Mouse (Mus musculus): Measurements from ENCODE around the gene Crabp1. TPM values are rescaled to one million over a fixed set of nuclear protein-coding genes. Genes with fewer than 3 reads are reported as not detected.

Crabp1 gene
- 1.7 and 23.1 TPM in 2 replicates for polyA plus RNA-seq (2011; ENCODE audit: insufficient read depth, insufficient read length, low replicate concordance, missing spikeins)

DNA sequence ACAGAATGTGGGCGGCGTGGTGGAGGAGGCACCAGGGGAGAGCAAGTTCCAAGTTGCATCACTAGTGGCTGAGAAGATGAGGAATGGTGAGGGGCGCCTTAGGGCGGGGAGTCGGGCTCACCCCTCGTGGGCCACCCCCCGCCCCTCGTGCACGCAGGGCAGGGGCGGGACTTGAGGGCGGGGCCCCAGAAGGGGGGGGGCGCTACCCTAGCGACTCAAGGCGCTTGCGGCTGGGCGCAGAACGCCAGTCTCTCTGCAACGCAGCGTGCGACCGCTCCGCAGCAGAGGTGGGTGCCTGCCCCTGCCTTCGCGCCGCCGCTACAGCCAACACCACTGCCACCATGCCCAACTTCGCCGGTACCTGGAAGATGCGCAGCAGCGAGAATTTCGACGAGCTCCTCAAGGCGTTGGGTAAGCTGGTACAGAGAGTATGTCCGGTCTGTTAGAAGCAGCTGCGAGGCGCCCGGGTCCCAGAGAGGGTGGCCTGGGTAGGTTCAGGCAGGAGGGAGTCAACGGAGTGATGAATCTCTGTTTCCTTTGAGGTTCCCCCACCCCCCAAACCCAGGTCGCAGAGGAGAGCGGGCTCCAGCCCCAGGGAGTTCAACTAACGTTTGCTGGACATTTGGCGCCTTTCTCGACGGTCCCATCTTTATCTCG is at the start of gene Crabp1:
Crabp1 (plus strand) TSS at position 188 of the 657 bp plus-strand sequence.
- WGBS, result 2% methylated on average over 45 of the region's 45 CpGs
- no peak within 1 kb of the TSS for H3K4me3 ChIP-seq (replicated peaks; ENCODE audit: control insufficient read depth, low read depth, low read length)
- TF ChIP-seq CTCF (IDR thresholded peaks at IDR 0.05; ENCODE audit: control insufficient read depth, insufficient read depth, low read length), result no peak
- H3K4me1 ChIP-seq (ENCODE audit: control insufficient read depth, insufficient read depth, low read length), result no peaks in the 10 kb centered on the region
- no peak within 1 kb of the TSS for H3K27ac ChIP-seq (ENCODE audit: control insufficient read depth, insufficient read depth, low read depth, low read length, poor library complexity)

DNA sequence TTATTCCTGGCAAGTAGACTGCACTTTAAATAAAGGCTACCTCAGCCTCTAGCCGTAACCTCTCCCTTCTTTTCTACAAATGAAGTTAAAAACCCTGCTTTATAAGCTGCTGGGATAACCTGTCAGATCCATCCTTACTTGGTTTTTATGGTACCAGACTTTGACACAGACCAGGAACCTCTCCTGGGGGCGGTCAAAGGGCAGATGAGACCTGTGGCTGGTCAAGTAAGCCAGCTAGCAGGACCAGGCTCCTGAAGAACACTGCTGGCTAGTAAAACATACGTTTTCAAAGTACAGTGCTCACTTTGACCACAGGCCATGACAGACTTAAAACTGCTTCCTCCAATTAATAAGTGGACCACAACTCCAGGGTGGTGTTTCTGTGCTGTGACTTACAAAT is 48.8 kb upstream of the Crabp1 start:
- H3K27ac ChIP-seq (ENCODE audit: control insufficient read depth, insufficient read depth, low read depth, low read length, poor library complexity), result no peak overlapping the region
- no peaks in the 10 kb centered on the region for H3K4me1 ChIP-seq (ENCODE audit: control insufficient read depth, insufficient read depth, low read length)
- TF ChIP-seq CTCF (IDR thresholded peaks at IDR 0.05; ENCODE audit: control insufficient read depth, insufficient read depth, low read length), result no peak
- TF ChIP-seq POLR2A (IDR thresholded peaks at IDR 0.05; ENCODE audit: borderline replicate concordance, control insufficient read depth, low read depth, low read length), result no peak
- 84% methylated on average over 3 of the region's 3 CpGs for WGBS
- no peak overlapping the region for H3K4me3 ChIP-seq (replicated peaks; ENCODE audit: control insufficient read depth, low read depth, low read length)

DNA sequence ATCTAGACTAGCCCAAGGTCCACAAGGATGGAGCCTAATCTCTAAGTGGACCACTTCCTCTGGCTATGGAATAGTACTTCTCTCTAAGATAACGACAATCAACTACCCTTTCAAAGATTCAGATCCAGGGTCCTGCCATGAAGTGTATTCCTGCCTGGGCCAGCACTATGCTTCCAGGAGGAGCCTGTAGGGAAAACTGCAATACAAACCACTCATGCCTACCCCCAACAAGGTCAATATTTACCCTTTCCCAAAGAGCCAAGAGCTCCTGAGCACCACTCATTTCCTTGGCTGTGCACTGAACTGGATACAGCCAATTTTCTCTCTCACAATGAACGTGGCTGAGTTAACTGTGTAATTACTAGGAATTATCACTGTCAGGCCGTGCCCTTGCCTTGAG is 47.0 kb upstream of the Crabp1 start:
- Histone ChIP-seq H3K27ac (ENCODE audit: control insufficient read depth, insufficient read depth, low read depth, low read length, poor library complexity) (no peak overlapping the region), H3K4me3 (replicated peaks; ENCODE audit: control insufficient read depth, low read depth, low read length) (no peak overlapping the region), H3K4me1 (ENCODE audit: control insufficient read depth, insufficient read depth, low read length) (no peaks in the 10 kb centered on the region)
- WGBS, result 88% methylated on average over 3 of the region's 3 CpGs
- TF ChIP-seq POLR2A (IDR thresholded peaks at IDR 0.05; ENCODE audit: borderline replicate concordance, control insufficient read depth, low read depth, low read length) (no peak), CTCF (IDR thresholded peaks at IDR 0.05; ENCODE audit: control insufficient read depth, insufficient read depth, low read length) (no peak)

DNA sequence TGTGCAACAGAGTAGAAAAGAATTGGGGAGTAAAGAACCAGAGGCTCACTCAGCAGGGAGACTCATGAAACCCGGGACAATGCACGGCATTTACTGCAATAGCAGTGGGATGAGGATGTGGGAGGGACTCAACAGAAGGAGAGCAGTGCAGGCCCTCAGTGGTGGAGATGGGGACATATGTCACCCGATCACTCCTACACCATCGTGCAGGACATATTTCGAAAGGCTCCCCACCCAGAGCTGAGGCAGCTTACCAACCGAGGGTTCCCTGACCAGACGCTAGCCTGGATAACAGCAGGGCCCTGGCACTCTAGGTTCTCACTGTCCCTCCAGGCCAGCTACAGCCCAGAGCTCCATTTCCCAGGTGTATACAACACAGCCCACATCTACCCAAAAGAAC is 42.4 kb upstream of the Crabp1 start:
- Histone ChIP-seq H3K27ac (ENCODE audit: control insufficient read depth, insufficient read depth, low read depth, low read length, poor library complexity) (no peak overlapping the region), H3K4me3 (replicated peaks; ENCODE audit: control insufficient read depth, low read depth, low read length) (no peak overlapping the region), H3K4me1 (ENCODE audit: control insufficient read depth, insufficient read depth, low read length) (no peaks in the 10 kb centered on the region)
- WGBS, result 72% methylated on average over 7 of the region's 7 CpGs
- TF ChIP-seq CTCF (IDR thresholded peaks at IDR 0.05; ENCODE audit: control insufficient read depth, insufficient read depth, low read length) (no peak), POLR2A (IDR thresholded peaks at IDR 0.05; ENCODE audit: borderline replicate concordance, control insufficient read depth, low read depth, low read length) (no peak)

DNA sequence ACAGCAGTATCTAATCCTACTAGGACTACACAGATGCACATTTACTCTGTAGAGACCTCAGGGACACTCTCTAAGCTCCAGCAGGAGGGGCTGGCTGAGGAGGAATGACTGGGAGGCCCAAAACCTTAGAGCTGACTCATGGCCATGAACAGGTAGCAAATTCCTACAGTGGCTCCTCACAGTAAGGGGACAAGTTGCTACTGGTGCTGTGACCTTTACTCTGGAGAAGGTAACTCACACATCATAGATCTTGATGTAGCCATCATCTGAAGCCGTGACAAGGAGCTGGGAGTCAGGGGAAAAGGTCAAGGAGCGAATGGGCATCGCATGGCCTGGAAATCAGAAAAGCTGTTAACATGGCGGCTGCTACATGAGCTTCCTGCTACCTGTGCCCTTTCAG is 42.0 kb upstream of the Crabp1 start:
- Histone ChIP-seq H3K4me1 (ENCODE audit: control insufficient read depth, insufficient read depth, low read length) (no peaks in the 10 kb centered on the region), H3K27ac (ENCODE audit: control insufficient read depth, insufficient read depth, low read depth, low read length, poor library complexity) (no peak overlapping the region), H3K4me3 (replicated peaks; ENCODE audit: control insufficient read depth, low read depth, low read length) (no peak overlapping the region)
- TF ChIP-seq POLR2A (IDR thresholded peaks at IDR 0.05; ENCODE audit: borderline replicate concordance, control insufficient read depth, low read depth, low read length), result no peak
- TF ChIP-seq CTCF (IDR thresholded peaks at IDR 0.05; ENCODE audit: control insufficient read depth, insufficient read depth, low read length), result no peak
- 97% methylated on average over 4 of the region's 4 CpGs for WGBS

DNA sequence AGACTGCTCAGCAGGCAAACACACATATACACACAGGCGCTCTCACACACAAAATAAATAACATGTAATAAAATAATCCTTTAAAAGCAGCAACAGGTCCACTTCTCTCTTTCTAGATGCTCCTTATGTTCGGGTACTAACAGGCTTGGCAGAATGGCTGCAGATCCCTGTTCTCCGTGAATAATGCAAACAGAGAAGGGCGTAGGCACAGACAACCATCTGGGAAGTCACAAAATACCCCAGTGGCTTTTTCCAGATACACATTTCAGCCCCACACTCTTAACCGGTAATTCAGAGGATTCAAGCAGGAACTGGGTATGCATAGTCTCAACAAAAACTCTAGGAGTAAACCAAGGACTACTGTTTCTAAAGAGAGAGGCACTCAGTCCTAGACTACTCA is 38.2 kb upstream of the Crabp1 start:
- WGBS, result 80% methylated on average over 5 of the region's 5 CpGs
- H3K27ac ChIP-seq (ENCODE audit: control insufficient read depth, insufficient read depth, low read depth, low read length, poor library complexity), result no peak overlapping the region
- H3K4me1 ChIP-seq (ENCODE audit: control insufficient read depth, insufficient read depth, low read length), result no peaks in the 10 kb centered on the region
- TF ChIP-seq CTCF (IDR thresholded peaks at IDR 0.05; ENCODE audit: control insufficient read depth, insufficient read depth, low read length) (no peak), POLR2A (IDR thresholded peaks at IDR 0.05; ENCODE audit: borderline replicate concordance, control insufficient read depth, low read depth, low read length) (no peak)
- no peak overlapping the region for H3K4me3 ChIP-seq (replicated peaks; ENCODE audit: control insufficient read depth, low read depth, low read length)

DNA sequence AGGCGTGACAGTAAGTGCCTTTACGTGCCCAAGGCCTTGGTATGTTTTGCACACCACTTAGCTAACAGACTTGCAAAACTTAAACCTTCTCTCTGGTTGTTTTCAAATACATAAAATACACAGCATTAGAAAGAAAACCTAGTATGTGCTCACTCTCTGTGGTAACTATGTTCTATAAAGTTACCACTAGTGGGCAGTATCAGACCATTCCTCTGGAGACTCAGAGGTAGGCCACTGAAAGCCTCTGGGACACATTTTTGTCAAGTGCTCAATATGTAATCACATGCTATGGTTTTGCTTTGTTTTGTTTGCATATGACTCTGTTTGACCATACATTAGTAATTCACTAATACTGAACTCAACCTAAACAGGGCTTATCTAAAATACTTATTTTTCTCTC is 32.4 kb upstream of the Crabp1 start:
- H3K4me1 ChIP-seq (ENCODE audit: control insufficient read depth, insufficient read depth, low read length), result no peaks in the 10 kb centered on the region; the same call in 1 of the 2 replicates
- no peak for TF ChIP-seq CTCF (IDR thresholded peaks at IDR 0.05; ENCODE audit: control insufficient read depth, insufficient read depth, low read length)
- TF ChIP-seq POLR2A (IDR thresholded peaks at IDR 0.05; ENCODE audit: borderline replicate concordance, control insufficient read depth, low read depth, low read length), result no peak
- H3K27ac ChIP-seq (ENCODE audit: control insufficient read depth, insufficient read depth, low read depth, low read length, poor library complexity), result no peak overlapping the region
- no peak overlapping the region for H3K4me3 ChIP-seq (replicated peaks; ENCODE audit: control insufficient read depth, low read depth, low read length)
- 79% methylated on average over 2 of the region's 2 CpGs for WGBS

DNA sequence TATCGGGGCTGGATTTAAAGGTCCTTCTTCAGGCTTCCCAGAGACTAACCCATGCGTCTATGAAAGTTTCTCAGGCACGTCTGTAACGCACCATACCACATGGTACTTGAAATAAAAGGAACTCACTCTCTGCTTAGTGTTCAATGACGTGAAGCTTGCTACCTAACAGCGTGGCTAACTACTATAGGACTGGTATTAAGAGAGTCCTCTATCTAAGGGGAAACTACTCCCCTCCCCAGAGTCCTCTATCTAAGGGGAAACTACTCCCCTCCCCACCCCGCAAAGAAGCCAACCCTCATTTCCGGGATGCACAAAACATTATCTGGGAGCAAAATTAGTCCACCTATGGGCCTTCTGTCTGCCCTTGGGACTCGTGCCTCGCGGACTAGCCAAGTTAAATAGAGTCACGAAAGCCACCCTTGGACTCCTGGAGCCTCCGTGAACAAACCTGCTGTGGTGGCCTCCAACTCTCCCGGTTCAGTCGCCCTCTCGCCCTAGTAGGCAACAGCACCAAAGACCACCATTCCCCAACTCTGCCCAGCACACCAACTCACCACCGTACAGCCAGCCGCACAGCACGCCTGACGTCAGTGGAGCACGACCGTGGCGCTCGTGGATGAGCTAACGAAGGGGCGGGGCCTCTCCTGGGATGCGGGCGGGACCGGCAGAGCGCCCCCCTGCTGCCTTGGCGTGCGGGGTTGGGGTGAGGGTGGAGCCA is 30.5 kb upstream of the Crabp1 start, which contains the start of gene Wdr61:
Wdr61 (minus strand) TSS at position 599 of the 718 bp plus-strand sequence.
- Histone ChIP-seq H3K4me3 (replicated peaks; ENCODE audit: control insufficient read depth, low read depth, low read length) (peak within 1 kb of the TSS; percentile 81), H3K27ac (ENCODE audit: control insufficient read depth, insufficient read depth, low read depth, low read length, poor library complexity) (peak within 1 kb of the TSS; percentile 46), H3K4me1 (ENCODE audit: control insufficient read depth, insufficient read depth, low read length) (no peaks in the 10 kb centered on the region; the same call in 1 of the 2 replicates)
- WGBS, result 1% methylated on average over 32 of the region's 32 CpGs
- TF ChIP-seq POLR2A (IDR thresholded peaks at IDR 0.05; ENCODE audit: borderline replicate concordance, control insufficient read depth, low read depth, low read length) (peak; percentile 89), CTCF (IDR thresholded peaks at IDR 0.05; ENCODE audit: control insufficient read depth, insufficient read depth, low read length) (peak; percentile 48; the same call in 1 of the 2 replicates)

All from bone marrow, adult 2 months (tissue).